Mouse (Mus musculus): ENCODE data around the gene Slc34a3. TPM values are rescaled to one million over a fixed set of nuclear protein-coding genes. Genes with fewer than 3 reads are reported as not detected.

Slc34a3 gene
- 0.14 TPM in 1 of 2 replicates, not detected in the other for polyA plus RNA-seq (2014; fragmentation: Nextera tagmentation; extraction: Ambion mirVana)

GRCm38 (mm10) chr2:25234050-25234449 lies at the start of gene Slc34a3:
Slc34a3 (minus strand) TSS chr2:25234364.
- Histone ChIP-seq H3K4me2 (replicated peaks; ENCODE audit: low read depth, low read length) (no peak within 1 kb of the TSS), H3K9me3 (ENCODE audit: control insufficient read depth, low read depth, low read length) (no peaks in the 10 kb centered on the region), H3K27me3 (ENCODE audit: control insufficient read depth, insufficient read depth, low read length) (no peaks in the 10 kb centered on the region), H3K9ac (replicated peaks; ENCODE audit: low read depth, low read length) (no peak within 1 kb of the TSS), H3K36me3 (ENCODE audit: control insufficient read depth, insufficient read depth, low read length) (no peaks in the 10 kb centered on the region), H3K27ac (ENCODE audit: low read length) (no peak within 1 kb of the TSS), H3K4me3 (ENCODE audit: low read depth, low read length) (no peak within 1 kb of the TSS), H3K4me1 (ENCODE audit: control insufficient read depth, insufficient read depth, low read length) (0 out of 2 replicates have a peak, but pooled peaks cover 4% of the 10 kb centered on the region)
- WGBS = 65% methylated on average over 3 of the region's 3 CpGs
- no peak for ATAC-seq (ENCODE audit: insufficient number of reproducible peaks, insufficient read depth, low FRiP score, low read depth)

GRCm38 (mm10) chr2:25278928-25279882 lies 45.0 kb upstream of the Slc34a3 start:
- peaks cover 93% of the 10 kb centered on the region for H3K36me3 ChIP-seq (ENCODE audit: control insufficient read depth, insufficient read depth, low read length)
- no peak; the same call in 1 of the 2 replicates for ATAC-seq (ENCODE audit: insufficient number of reproducible peaks, insufficient read depth, low FRiP score, low read depth)

GRCm38 (mm10) chr2:25273010-25273409 lies 38.8 kb upstream of the Slc34a3 start:
- peak overlapping the region; percentile 75 for H3K4me3 ChIP-seq (ENCODE audit: low read depth, low read length)
- no peaks in the 10 kb centered on the region for H3K27me3 ChIP-seq (ENCODE audit: control insufficient read depth, insufficient read depth, low read length)
- H3K9ac ChIP-seq (replicated peaks; ENCODE audit: low read depth, low read length) = peak overlapping the region; percentile 82
- WGBS = 32% methylated on average over 16 of the region's 16 CpGs
- no peak for ATAC-seq (ENCODE audit: insufficient number of reproducible peaks, insufficient read depth, low FRiP score, low read depth)
- peak overlapping the region; percentile 95 for H3K4me2 ChIP-seq (replicated peaks; ENCODE audit: low read depth, low read length)
- H3K4me1 ChIP-seq (ENCODE audit: control insufficient read depth, insufficient read depth, low read length) = peaks cover 16% of the 10 kb centered on the region; the same call in 1 of the 2 replicates
- H3K36me3 ChIP-seq (ENCODE audit: control insufficient read depth, insufficient read depth, low read length) = peaks cover 55% of the 10 kb centered on the region
- peak overlapping the region; percentile 17; the same call in 1 of the 2 replicates for H3K27ac ChIP-seq (ENCODE audit: low read length)
- H3K9me3 ChIP-seq (ENCODE audit: control insufficient read depth, low read depth, low read length) = no peaks in the 10 kb centered on the region

More at GRCm38 (mm10) chr2:25278928-25279882, 45.0 kb upstream of the Slc34a3 start:
- Histone ChIP-seq H3K4me3 (ENCODE audit: low read depth, low read length) (no peak overlapping the region), H3K27ac (ENCODE audit: low read length) (no peak overlapping the region), H3K27me3 (ENCODE audit: control insufficient read depth, insufficient read depth, low read length) (no peaks in the 10 kb centered on the region), H3K9ac (replicated peaks; ENCODE audit: low read depth, low read length) (no peak overlapping the region), H3K4me1 (ENCODE audit: control insufficient read depth, insufficient read depth, low read length) (no peaks in the 10 kb centered on the region), H3K9me3 (ENCODE audit: control insufficient read depth, low read depth, low read length) (no peaks in the 10 kb centered on the region), H3K4me2 (replicated peaks; ENCODE audit: low read depth, low read length) (no peak overlapping the region)
- WGBS = 64% methylated on average over 13 of the region's 13 CpGs

GRCm38 (mm10) chr2:25272515-25272914 lies 38.4 kb upstream of the Slc34a3 start:
- H3K4me2 ChIP-seq (replicated peaks; ENCODE audit: low read depth, low read length) = peak overlapping the region; percentile 95
- H3K27ac ChIP-seq (ENCODE audit: low read length) = peak overlapping the region; percentile 17; the same call in 1 of the 2 replicates
- peaks cover 50% of the 10 kb centered on the region for H3K36me3 ChIP-seq (ENCODE audit: control insufficient read depth, insufficient read depth, low read length)
- peaks cover 16% of the 10 kb centered on the region; the same call in 1 of the 2 replicates for H3K4me1 ChIP-seq (ENCODE audit: control insufficient read depth, insufficient read depth, low read length)
- peak; percentile 51; the same call in 1 of the 2 replicates for ATAC-seq (ENCODE audit: insufficient number of reproducible peaks, insufficient read depth, low FRiP score, low read depth)
- H3K9ac ChIP-seq (replicated peaks; ENCODE audit: low read depth, low read length) = peak overlapping the region; percentile 82
- H3K4me3 ChIP-seq (ENCODE audit: low read depth, low read length) = peak overlapping the region; percentile 75
- WGBS = under 1% methylated on average over 28 of the region's 29 CpGs
- H3K9me3 ChIP-seq (ENCODE audit: control insufficient read depth, low read depth, low read length) = no peaks in the 10 kb centered on the region
- H3K27me3 ChIP-seq (ENCODE audit: control insufficient read depth, insufficient read depth, low read length) = no peaks in the 10 kb centered on the region

GRCm38 (mm10) chr2:25271827-25272511 lies 37.8 kb upstream of the Slc34a3 start, which contains the start of the genes Ssna1 and Anapc2:
Ssna1 (minus strand) TSS chr2:25272438.
Anapc2 (plus strand) TSS chr2:25272478.
- H3K4me1 ChIP-seq (ENCODE audit: control insufficient read depth, insufficient read depth, low read length) = peaks cover 16% of the 10 kb centered on the region; the same call in 1 of the 2 replicates
- 1% methylated on average over 52 of the region's 55 CpGs for WGBS
- H3K9ac ChIP-seq (replicated peaks; ENCODE audit: low read depth, low read length) = peak within 1 kb of the TSS; percentile 82
- H3K36me3 ChIP-seq (ENCODE audit: control insufficient read depth, insufficient read depth, low read length) = peaks cover 44% of the 10 kb centered on the region
- H3K4me3 ChIP-seq (ENCODE audit: low read depth, low read length) = peak within 1 kb of the TSS; percentile 75
- ATAC-seq (ENCODE audit: insufficient number of reproducible peaks, insufficient read depth, low FRiP score, low read depth) = peak; percentile 96
- peak within 1 kb of the TSS; percentile 82 for H3K27ac ChIP-seq (ENCODE audit: low read length)
- H3K4me2 ChIP-seq (replicated peaks; ENCODE audit: low read depth, low read length) = peak within 1 kb of the TSS; percentile 95
- H3K27me3 ChIP-seq (ENCODE audit: control insufficient read depth, insufficient read depth, low read length) = no peaks in the 10 kb centered on the region
- H3K9me3 ChIP-seq (ENCODE audit: control insufficient read depth, low read depth, low read length) = no peaks in the 10 kb centered on the region

- no peak overlapping the region for H3K9ac ChIP-seq (replicated peaks; ENCODE audit: low read depth, low read length)
- no peaks in the 10 kb centered on the region; the same call in none of the 2 replicates for H3K27me3 ChIP-seq (ENCODE audit: control insufficient read depth, insufficient read depth, low read length)
- H3K27ac ChIP-seq (ENCODE audit: low read length) = no peak overlapping the region
- 75% methylated on average over 4 of the region's 4 CpGs for whole genome bisulfite sequencing
- H3K4me1 ChIP-seq (ENCODE audit: control insufficient read depth, insufficient read depth, low read length) = peaks cover 17% of the 10 kb centered on the region; the same call in 1 of the 2 replicates
- no peak for ATAC-seq (ENCODE audit: insufficient number of reproducible peaks, insufficient read depth, low FRiP score, low read depth)
- no peaks in the 10 kb centered on the region for H3K9me3 ChIP-seq (ENCODE audit: control insufficient read depth, low read depth, low read length)
- H3K36me3 ChIP-seq (ENCODE audit: control insufficient read depth, insufficient read depth, low read length) = peaks cover 13% of the 10 kb centered on the region; the same call in 1 of the 2 replicates
- no peak overlapping the region for H3K4me2 ChIP-seq (replicated peaks; ENCODE audit: low read depth, low read length)
- H3K4me3 ChIP-seq (ENCODE audit: low read depth, low read length) = no peak overlapping the region
These were observed 33.7 kb upstream of the Slc34a3 start for GRCm38 (mm10) chr2:25267746-25268309.

GRCm38 (mm10) chr2:25267241-25267640 lies 33.1 kb upstream of the Slc34a3 start:
- no peak for ATAC-seq (ENCODE audit: insufficient number of reproducible peaks, insufficient read depth, low FRiP score, low read depth)
- peaks cover 13% of the 10 kb centered on the region; the same call in 1 of the 2 replicates for H3K36me3 ChIP-seq (ENCODE audit: control insufficient read depth, insufficient read depth, low read length)
- H3K27me3 ChIP-seq (ENCODE audit: control insufficient read depth, insufficient read depth, low read length) = no peaks in the 10 kb centered on the region; the same call in none of the 2 replicates
- no peak overlapping the region for H3K4me3 ChIP-seq (ENCODE audit: low read depth, low read length)
- H3K27ac ChIP-seq (ENCODE audit: low read length) = no peak overlapping the region; the same call in 1 of the 2 replicates
- H3K4me1 ChIP-seq (ENCODE audit: control insufficient read depth, insufficient read depth, low read length) = peaks cover 17% of the 10 kb centered on the region; the same call in 1 of the 2 replicates
- H3K9me3 ChIP-seq (ENCODE audit: control insufficient read depth, low read depth, low read length) = no peaks in the 10 kb centered on the region
- H3K4me2 ChIP-seq (replicated peaks; ENCODE audit: low read depth, low read length) = no peak overlapping the region
- no peak overlapping the region for H3K9ac ChIP-seq (replicated peaks; ENCODE audit: low read depth, low read length)
